Mouse (Mus musculus): Measurements from ENCODE around the gene Gad1.

Gad1 gene

GRCm38 (mm10) chr2:70564646-70565315 lies 11.9 kb downstream of the Gad1 start:
- DNase-seq (ENCODE audit: low spot score in 2 of 2): no peak

GRCm38 (mm10) chr2:70565651-70566602 lies 13.1 kb downstream of the Gad1 start:
- no peak for DNase-seq (ENCODE audit: low spot score in 2 of 2)

- DNase-seq (ENCODE audit: low spot score in 2 of 2): no peak
Observed at GRCm38 (mm10) chr2:70566603-70566981, 13.7 kb downstream of the Gad1 start.

- DNase-seq (ENCODE audit: low spot score in 2 of 2): peak in 1 of 2 experiments; percentile 46
Observed at GRCm38 (mm10) chr2:70567071-70567681, 14.3 kb downstream of the Gad1 start.

- no peak for DNase-seq (ENCODE audit: low spot score in 2 of 2)
Observed at GRCm38 (mm10) chr2:70567682-70568077, 14.8 kb downstream of the Gad1 start.

- DNase-seq (ENCODE audit: low spot score in 2 of 2): no peak
Observed at GRCm38 (mm10) chr2:70568198-70568941, 15.5 kb downstream of the Gad1 start.

GRCm38 (mm10) chr2:70571698-70572097 lies 18.8 kb downstream of the Gad1 start:
- DNase-seq (ENCODE audit: low spot score in 2 of 2): no peak

GRCm38 (mm10) chr2:70572251-70572650 lies 19.4 kb downstream of the Gad1 start:
- no peak for DNase-seq (ENCODE audit: low spot score in 2 of 2)

GRCm38 (mm10) chr2:70573544-70574210 lies 20.8 kb downstream of the Gad1 start:
- DNase-seq (ENCODE audit: low spot score in 2 of 2): no peak

GRCm38 (mm10) chr2:70588200-70588599 lies 35.3 kb downstream of the Gad1 start:
- DNase-seq (ENCODE audit: low spot score in 2 of 2): no peak

GRCm38 (mm10) chr2:70592432-70592831 lies 39.6 kb downstream of the Gad1 start:
- DNase-seq (ENCODE audit: low spot score in 2 of 2): peak; percentile 42 to 43

GRCm38 (mm10) chr2:70593670-70594069 lies 40.8 kb downstream of the Gad1 start:
- no peak for DNase-seq (ENCODE audit: low spot score in 2 of 2)

GRCm38 (mm10) chr2:70595896-70596295 lies 43.0 kb downstream of the Gad1 start:
- DNase-seq (ENCODE audit: low spot score in 2 of 2): no peak

- DNase-seq (ENCODE audit: low spot score in 2 of 2): no peak
Observed at GRCm38 (mm10) chr2:70609769-70610168, 56.9 kb downstream of the Gad1 start.

- no peak for DNase-seq (ENCODE audit: low spot score in 2 of 2)
Observed at GRCm38 (mm10) chr2:70614745-70615351, 62.0 kb downstream of the Gad1 start.

GRCm38 (mm10) chr2:70616076-70616475 lies 63.2 kb downstream of the Gad1 start:
- DNase-seq (ENCODE audit: low spot score in 2 of 2): no peak

GRCm38 (mm10) chr2:70616617-70617016 lies 63.7 kb downstream of the Gad1 start:
- DNase-seq (ENCODE audit: low spot score in 2 of 2): no peak

- DNase-seq (ENCODE audit: low spot score in 2 of 2): no peak
Observed at GRCm38 (mm10) chr2:70619232-70619835, 66.5 kb downstream of the Gad1 start.

GRCm38 (mm10) chr2:70620225-70620624 lies 67.4 kb downstream of the Gad1 start:
- peak; percentile 53 to 56 for DNase-seq (ENCODE audit: low spot score in 2 of 2)

GRCm38 (mm10) chr2:70622244-70622643 lies 69.4 kb downstream of the Gad1 start:
- no peak for DNase-seq (ENCODE audit: low spot score in 2 of 2)

All from right cerebral cortex, adult 2 months (tissue).